ENCODE assay signal across 9 mouse cellular contexts in the genomic region with DNA sequence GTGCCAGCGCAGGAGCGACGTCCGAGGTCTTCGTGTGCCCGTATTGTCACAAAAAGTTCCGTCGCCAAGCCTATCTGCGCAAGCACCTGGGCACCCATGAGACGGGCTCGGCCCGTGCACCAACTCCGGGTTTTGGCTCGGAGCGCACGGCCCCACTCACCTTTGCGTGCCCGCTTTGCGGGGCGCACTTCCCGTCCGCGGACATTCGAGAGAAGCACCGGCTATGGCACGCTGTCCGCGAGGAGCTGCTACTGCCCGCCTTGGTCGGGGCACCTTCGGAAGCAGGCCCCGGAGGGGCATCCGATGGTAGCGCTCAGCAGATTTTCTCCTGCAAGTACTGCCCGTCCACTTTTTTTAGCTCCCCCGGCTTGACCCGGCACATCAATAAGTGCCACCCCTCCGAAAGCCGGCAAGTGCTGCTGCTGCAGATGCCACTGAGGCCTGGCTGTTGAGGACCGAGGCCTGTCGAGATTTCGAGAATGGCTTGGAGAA. TPM values are rescaled to one million over a fixed set of nuclear protein-coding genes. Genes with fewer than 3 reads are reported as not detected.
DNase-seq lines count a peak whose midpoint lies in the region; ATAC-seq and TF ChIP-seq lines count a peak whose summit lies in the region.
"Had no signal": no experiment of that assay in that cellular context is flagged by ENCODE, and none has a peak within 500 bp of the region (broad histone marks: within the 10 kb centered on the region; RNA-seq: fewer than 3 reads in every experiment).

No protein-coding gene starts in this region.

- 0 out of 2 replicates have a peak, but pooled peaks have one; percentile 3 for ATAC-seq in forebrain, embryonic 15.5 days (replicated peaks)
- peak; percentile 45 for ATAC-seq in liver, embryonic 13.5 days (ENCODE audit: low read depth)

- no peak for TF ChIP-seq CTCF in gastrocnemius, adult 2 months (IDR thresholded peaks at IDR 0.05)

- H3K9me3 ChIP-seq in forebrain, embryonic 15.5 days: no peaks in the 10 kb centered on the region
- no peaks in the 10 kb centered on the region for H3K9me3 ChIP-seq in liver, embryonic 13.5 days (replicated peaks)

- peak overlapping the region; percentile 56 for H3K4me3 ChIP-seq in gastrocnemius, adult 2 months
- peak overlapping the region; percentile 54 for H3K4me3 ChIP-seq in forebrain, embryonic 15.5 days
- H3K4me3 ChIP-seq in liver, embryonic 13.5 days (replicated peaks): peak overlapping the region; percentile 55

- no peak overlapping the region for H3K9ac ChIP-seq in forebrain, embryonic 15.5 days (replicated peaks)
- H3K9ac ChIP-seq in liver, embryonic 13.5 days: no peak overlapping the region

- intact Hi-C loops in gastrocnemius, adult 2 months (cut with DNase I): no loop called here

- H3K4me1 ChIP-seq in forebrain, embryonic 15.5 days: peaks cover 24% of the 10 kb centered on the region
- peaks cover 23% of the 10 kb centered on the region for H3K4me1 ChIP-seq in liver, embryonic 13.5 days (replicated peaks)

- no peak overlapping the region for H3K27ac ChIP-seq in gastrocnemius, adult 2 months
- H3K27ac ChIP-seq in forebrain, embryonic 15.5 days (replicated peaks): no peak overlapping the region
- no peak overlapping the region for H3K27ac ChIP-seq in liver, embryonic 13.5 days

- H3K27me3 ChIP-seq in forebrain, embryonic 15.5 days: peaks cover 60% of the 10 kb centered on the region
- peaks cover 65% of the 10 kb centered on the region for H3K27me3 ChIP-seq in liver, embryonic 13.5 days

- 2% methylated on average over 42 of the region's 42 CpGs for WGBS in forebrain, embryonic 15.5 days
- 8% methylated on average over 37 of the region's 42 CpGs for WGBS in liver, embryonic 13.5 days (ENCODE audit: insufficient replicate concordance)

- DNase-seq in gastrocnemius, adult 2 months: no peak
- DNase-seq in gastrocnemius, adult 18-20 months (ENCODE audit: low spot score): no peak
- peak; percentile 24 for DNase-seq in 3134 (ENCODE audit: extremely low read depth, insufficient read length, low spot score)
- DNase-seq in liver, embryonic 13.5 days: no peak
- DNase-seq in frontal cortex, postnatal 25 days (ENCODE audit: low spot score in 2 of 2): no peak
- DNase-seq in right cerebral cortex, postnatal 25 days: no peak
- DNase-seq in embryo, embryonic 9.5 days (ENCODE audit: extremely low spot score): no peak

- H3K4me2 ChIP-seq in forebrain, embryonic 15.5 days (replicated peaks): peak overlapping the region; percentile 80
- peak overlapping the region; percentile 72 for H3K4me2 ChIP-seq in liver, embryonic 13.5 days

- H3K36me3 ChIP-seq in forebrain, embryonic 15.5 days: peaks cover 3% of the 10 kb centered on the region; the same call in 1 of the 2 replicates
- H3K36me3 ChIP-seq in liver, embryonic 13.5 days: no peaks in the 10 kb centered on the region

RNA-seq across cellular contexts. Expression of gene Insm2, which starts 1.3 kb away (rescaled TPM):
- total RNA-seq in gastrocnemius, adult 2 months (2021): not detected
- not detected for total RNA-seq in gastrocnemius, adult 18-20 months (2021)
- 2.1 and 2.5 TPM in 2 replicates for polyA plus RNA-seq in forebrain, embryonic 15.5 days (2015; fragmentation: Nextera tagmentation; extraction: Ambion mirVana)
- not detected in 2 replicates for polyA plus RNA-seq in liver, embryonic 13.5 days (2015; fragmentation: Nextera tagmentation; extraction: Ambion mirVana)
- polyA plus RNA-seq: C2C12 had no signal

RNA-seq across cellular contexts. Expression of gene Aldoart2, which starts 35.5 kb away (rescaled TPM):
- under 1 TPM; 0.28 to 0.38 TPM for total RNA-seq in gastrocnemius, adult 2 months (2021)
- total RNA-seq in gastrocnemius, adult 18-20 months (2021): under 1 TPM; 0.21 to 0.50 TPM
- polyA plus RNA-seq in forebrain, embryonic 15.5 days (2015; fragmentation: Nextera tagmentation; extraction: Ambion mirVana): not detected in 2 replicates
- not detected in 2 replicates for polyA plus RNA-seq in liver, embryonic 13.5 days (2015; fragmentation: Nextera tagmentation; extraction: Ambion mirVana)
- polyA plus RNA-seq: C2C12 had no signal
